In genomic region chr10:105578291-105578845, GRCm38 (mm10) we compare ENCODE assay signal across 13 mouse cellular contexts. TPM values are rescaled to one million over a fixed set of nuclear protein-coding genes. Genes with fewer than 3 reads are reported as not detected.
DNase-seq lines count a peak whose midpoint lies in the region; ATAC-seq and TF ChIP-seq lines count a peak whose summit lies in the region.
"Had no signal": no experiment of that assay in that cellular context is flagged by ENCODE, and none has a peak within 500 bp of the region (broad histone marks: within the 10 kb centered on the region; RNA-seq: fewer than 3 reads in every experiment).

No protein-coding gene starts in this region.

- peak; percentile 69 for ATAC-seq in cerebellum, adult (ENCODE audit: insufficient number of reproducible peaks, low FRiP score, low TSS enrichment)
- ATAC-seq in midbrain, postnatal 0 days (ENCODE audit: low FRiP score), result no peak
- ATAC-seq: inflammation-experienced regulatory T-cells, adult 6 months had no signal

- no peak overlapping the region for H3K27ac ChIP-seq in midbrain, postnatal 0 days (ENCODE audit: low read depth, low read length)
- H3K27ac ChIP-seq: forebrain, embryonic 10.5 days; liver, embryonic 15.5 days; midbrain, embryonic 12.5 days had no signal

- intact Hi-C loops in left cerebral cortex, postnatal 25 days (cut with DNase I), result loop anchor here (5.0 to 10.0 kb wide), 3 partner anchors 134 to 1594 kb away; no protein-coding TSS in a partner anchor
- intact Hi-C loops in left cerebral cortex, postnatal 4 days (cut with DNase I), result no loop called here
- intact Hi-C loops in heart, postnatal 36 days (cut with DNase I), result loop anchor here (5.0 to 10.0 kb wide), 3 partner anchors 284 to 1596 kb away; no protein-coding TSS in a partner anchor

- peak overlapping the region; percentile 28 for H3K4me2 ChIP-seq in midbrain, postnatal 0 days (ENCODE audit: low read depth, low read length, poor library complexity, severe bottlenecking)
- H3K4me2 ChIP-seq: liver, embryonic 15.5 days; midbrain, embryonic 12.5 days had no signal

- TF ChIP-seq CTCF in midbrain, postnatal 0 days (IDR thresholded peaks at IDR 0.05), result no peak

- peaks cover 3% of the 10 kb centered on the region; the same call in 1 of the 2 replicates for H3K4me1 ChIP-seq in midbrain, postnatal 0 days (ENCODE audit: insufficient read depth, low read length)
- H3K4me1 ChIP-seq: midbrain, embryonic 12.5 days had no signal

- H3K4me3 ChIP-seq in midbrain, postnatal 0 days (ENCODE audit: low read depth, low read length), result no peak overlapping the region
- H3K4me3 ChIP-seq: forebrain, embryonic 10.5 days; liver, embryonic 15.5 days; midbrain, embryonic 12.5 days had no signal

- H3K9ac ChIP-seq in midbrain, postnatal 0 days (replicated peaks; ENCODE audit: low read length, poor library complexity, severe bottlenecking), result no peak overlapping the region
- H3K9ac ChIP-seq: liver, embryonic 15.5 days; midbrain, embryonic 12.5 days had no signal

- H3K27me3 ChIP-seq in midbrain, postnatal 0 days (ENCODE audit: insufficient read depth, low read length), result no peaks in the 10 kb centered on the region
- H3K27me3 ChIP-seq: midbrain, embryonic 12.5 days had no signal

- 46% methylated on average over 8 of the region's 8 CpGs for WGBS in midbrain, postnatal 0 days

- DNase-seq in cerebellum, postnatal 4 days (ENCODE audit: low spot score in 2 of 2), result no peak
- peak; percentile 21 to 64 for DNase-seq in left cerebral cortex, postnatal 25 days (ENCODE audit: low spot score in 2 of 2)
- no peak for DNase-seq in left cerebral cortex, postnatal 4 days
- DNase-seq in cerebellum, adult 9-10 months, result peak; percentile 84
- DNase-seq in midbrain, postnatal 0 days (ENCODE audit: low spot score), result peak; percentile 26
- no peak for DNase-seq in lung, postnatal 36 days
- DNase-seq in heart, postnatal 36 days, result no peak
- DNase-seq: layer of hippocampus, postnatal 36 days had no signal

- no peaks in the 10 kb centered on the region for H3K9me3 ChIP-seq in midbrain, postnatal 0 days (ENCODE audit: low read length)
- H3K9me3 ChIP-seq: forebrain, embryonic 10.5 days; liver, embryonic 15.5 days; midbrain, embryonic 12.5 days had no signal

- no peaks in the 10 kb centered on the region for H3K36me3 ChIP-seq in midbrain, postnatal 0 days (ENCODE audit: insufficient read depth, low read length)
- H3K36me3 ChIP-seq: forebrain, embryonic 10.5 days; liver, embryonic 15.5 days; midbrain, embryonic 12.5 days had no signal

RNA-seq across cellular contexts. Expression of gene Tmtc2, which starts 4.1 kb away (rescaled TPM):
- 10 to 100 TPM in 1 of 2 experiments, 1 to 10 TPM in 1; 9.9 to 10.4 TPM for total RNA-seq in left cerebral cortex, postnatal 25 days (2021)
- 10 to 100 TPM; 12.9 to 14.0 TPM for total RNA-seq in left cerebral cortex, postnatal 4 days (2021)
- 12.9 and 14.6 TPM in 2 replicates for total RNA-seq in midbrain, postnatal 0 days (2014; rRNA removed)
- 4.1 and 5.3 TPM in 2 replicates for polyA plus RNA-seq in midbrain, postnatal 0 days (2015; fragmentation: Nextera tagmentation; extraction: Ambion mirVana)
- total RNA-seq in heart, postnatal 36 days (2021), result 1 to 10 TPM; 3.6 to 6.2 TPM

Comparison
In these comparisons a context has a peak if more than half of its experiments do, and no peak if none do; other contexts are left out.
1. DNase-seq: peak in left cerebral cortex, postnatal 25 days (2 of 2), cerebellum, adult 9-10 months (single experiment) and midbrain, postnatal 0 days (single experiment); none in cerebellum, postnatal 4 days (0 of 2), left cerebral cortex, postnatal 4 days (single experiment), lung, postnatal 36 days (single experiment) and heart, postnatal 36 days (0 of 2).